Mouse (Mus musculus): ENCODE measurements around the gene Bves.

DNA sequence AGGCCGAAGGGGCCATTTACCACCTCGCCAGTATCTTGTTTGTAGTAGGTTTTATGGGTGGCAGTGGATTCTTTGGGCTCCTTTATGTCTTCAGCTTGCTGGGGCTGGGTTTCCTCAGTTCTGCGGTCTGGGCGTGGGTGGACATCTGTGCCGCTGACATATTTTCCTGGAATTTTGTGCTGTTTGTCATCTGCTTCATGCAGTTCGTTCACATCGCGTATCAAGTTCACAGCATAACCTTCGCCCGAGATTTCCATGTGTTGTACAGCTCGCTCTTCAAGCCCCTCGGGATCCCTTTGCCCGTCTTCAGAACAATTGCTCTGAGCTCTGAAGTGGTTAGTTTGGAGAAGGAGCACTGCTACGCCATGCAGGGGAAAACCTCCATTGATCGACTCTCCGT is 20.7 kb upstream of the Bves start:
- TF ChIP-seq CTCF (IDR thresholded peaks at IDR 0.05; ENCODE audit: control insufficient read depth, insufficient read depth, insufficient replicate concordance, low read depth, low read length) (no peak), POLR2A (IDR thresholded peaks at IDR 0.05; ENCODE audit: control insufficient read depth, low read depth, low read length) (no peak)
